Mouse (Mus musculus) cerebellum, postnatal 4 days (tissue): ENCODE results near the gene Bmp8b.
"Not testable (repeated sequence)": the region's sequence is repeated elsewhere in the genome, so short reads cannot be mapped to it uniquely, and the experiment has no call there.

ENCODE experiments used
- DNase-seq, 2 experiments: peaks; one replicate each; pipeline ENCODE4 v3.0.0; 2022; ENCODE audit warnings: low spot score in 2 of 2, mixed read lengths in 1 of 2

The Bmp8b gene

DNA sequence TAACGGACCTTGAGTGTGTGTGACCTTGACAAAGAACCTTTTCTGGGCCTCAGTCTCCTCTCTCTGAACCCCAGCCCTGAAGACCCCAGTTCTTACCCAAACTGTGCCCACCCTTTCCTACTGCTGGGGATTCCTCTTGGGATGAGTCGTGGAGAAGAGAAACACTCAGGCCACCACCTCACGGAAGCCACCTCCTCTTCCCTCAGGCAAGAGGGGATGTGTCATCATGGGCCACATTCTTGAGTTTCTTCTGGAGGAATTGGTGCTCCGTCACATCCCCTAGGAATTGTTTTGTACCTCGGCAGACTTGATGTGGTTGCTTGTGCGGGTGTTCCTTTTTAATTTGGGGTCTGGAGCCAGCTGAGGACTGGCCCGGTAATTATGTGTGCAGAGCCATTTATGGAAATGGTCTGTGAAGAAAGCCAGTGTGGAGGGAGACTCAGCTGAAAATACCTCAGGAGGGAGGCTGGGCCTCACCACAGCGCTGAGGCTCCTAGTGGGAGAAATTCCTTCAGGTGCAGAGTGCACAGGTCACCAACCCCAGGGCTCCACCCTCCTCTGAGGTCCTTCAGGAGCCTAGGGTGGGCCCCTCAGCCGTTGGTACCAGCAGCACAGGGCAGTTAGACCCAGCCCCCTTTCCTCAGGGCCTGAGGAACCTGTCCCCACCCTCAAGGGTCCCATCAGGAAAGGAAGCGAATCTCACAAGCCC is 6.5 kb downstream of the Bmp8b start:
- DNase-seq, result not testable (repeated sequence)

DNA sequence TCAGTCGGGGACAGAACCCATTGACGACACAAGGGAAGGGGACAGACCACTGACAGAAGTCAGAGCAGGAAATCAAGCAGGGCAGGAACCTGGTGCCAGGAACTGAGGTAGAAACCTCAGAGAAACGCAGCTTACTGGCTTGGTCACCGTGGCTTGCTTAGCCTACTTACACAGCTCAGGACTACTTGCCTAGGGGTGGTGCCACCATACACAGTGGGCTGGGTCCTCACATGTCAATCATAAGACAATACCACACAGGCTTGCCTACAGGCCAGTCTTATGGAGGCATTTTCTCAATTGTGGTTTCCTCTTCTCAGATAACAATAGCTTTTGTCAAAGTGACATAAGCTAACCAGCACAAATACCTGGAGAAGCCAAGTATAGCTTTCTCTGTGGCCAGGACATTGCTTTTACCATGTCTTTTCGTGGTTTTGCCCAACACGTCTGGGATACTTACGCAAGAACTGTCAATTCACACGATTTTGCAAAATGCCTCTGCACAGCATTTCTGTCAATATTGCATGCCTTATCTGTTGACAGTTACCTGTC is 7.3 kb downstream of the Bmp8b start:
- DNase-seq, result no peak

GRCm38 (mm10) chr4:123114651-123115050 is 9.7 kb downstream of the Bmp8b start:
- DNase-seq, result not testable (repeated sequence)

DNA sequence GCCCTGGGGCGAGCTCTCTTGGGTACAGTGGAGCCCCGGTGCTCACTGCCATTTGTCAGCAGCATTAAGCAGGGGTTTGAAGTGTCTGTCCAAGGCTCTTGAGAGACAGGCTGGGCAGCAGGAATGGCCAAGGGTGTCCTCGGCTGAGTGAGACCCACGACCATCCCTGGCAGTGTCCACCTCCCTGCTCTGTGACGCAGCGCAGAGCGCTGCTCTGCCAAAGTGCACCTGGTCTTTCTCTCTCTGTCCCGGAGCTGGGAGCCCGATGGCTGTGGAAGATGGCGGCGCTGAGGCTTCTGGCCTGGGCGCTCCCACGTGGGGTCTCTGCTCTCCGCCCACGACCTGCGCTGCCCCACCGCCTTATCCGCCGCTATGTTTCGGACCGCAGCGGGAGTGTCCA is 11.0 kb downstream of the Bmp8b start, which contains the start of gene Oxct2b:
Gene Oxct2b, plus strand, starts transcription at position 256 of the 400 bp plus-strand sequence.
- no peak for DNase-seq

GRCm38 (mm10) chr4:123116640-123117039 is 11.7 kb downstream of the Bmp8b start:
- DNase-seq, result not testable (repeated sequence)

- DNase-seq, result no peak
Observed at GRCm38 (mm10) chr4:123121286-123121685, 16.3 kb downstream of the Bmp8b start.

- no peak for DNase-seq
Observed at GRCm38 (mm10) chr4:123126626-123127025, 21.7 kb downstream of the Bmp8b start.

GRCm38 (mm10) chr4:123127051-123127450 is 22.1 kb downstream of the Bmp8b start:
- DNase-seq, result no peak

DNA sequence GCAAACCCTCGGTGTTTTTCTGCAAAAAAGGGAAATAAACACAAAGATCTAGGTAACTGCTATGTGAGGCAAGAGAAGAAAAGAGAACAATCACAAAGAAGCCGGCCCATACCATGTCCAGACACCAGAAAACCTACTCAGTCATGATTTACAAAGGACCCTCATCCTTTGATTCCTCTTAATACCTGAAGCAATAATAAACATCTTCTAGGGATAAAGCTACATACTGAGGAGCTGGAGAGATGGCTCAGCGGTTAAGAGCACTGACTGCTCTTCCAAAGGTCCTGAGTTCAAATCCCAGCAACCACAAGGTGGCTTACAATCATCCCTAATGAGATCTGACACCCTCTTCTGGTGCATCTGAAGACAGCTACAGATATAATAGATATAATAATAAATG is 32.6 kb downstream of the Bmp8b start:
- no peak for DNase-seq

- peak; percentile 40 to 80 for DNase-seq
Observed at GRCm38 (mm10) chr4:123139513-123140154, 34.7 kb downstream of the Bmp8b start, which contains the start of gene Ppie. Ppie (minus strand) TSS chr4:123139951.

GRCm38 (mm10) chr4:123147446-123148150 is 42.6 kb downstream of the Bmp8b start:
- no peak for DNase-seq

DNA sequence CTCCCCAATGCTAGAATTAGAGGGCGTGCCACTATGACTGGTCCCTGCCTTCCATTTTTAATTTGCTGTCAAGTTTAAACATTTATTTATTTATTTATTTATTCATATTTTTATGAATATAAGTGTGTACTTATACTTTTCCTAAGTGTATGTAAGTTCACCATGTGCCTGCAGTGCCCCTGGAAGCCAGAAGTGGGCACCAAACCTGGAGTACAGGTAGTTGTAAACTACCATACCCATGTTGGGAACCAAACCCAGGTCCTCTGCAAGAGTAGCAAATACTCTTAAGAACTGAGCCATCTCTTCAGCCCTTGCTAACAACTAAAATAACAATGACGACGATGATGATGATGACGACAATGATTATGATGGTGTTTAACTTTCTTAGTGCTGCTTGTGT is 47.0 kb downstream of the Bmp8b start:
- DNase-seq, result no peak

DNA sequence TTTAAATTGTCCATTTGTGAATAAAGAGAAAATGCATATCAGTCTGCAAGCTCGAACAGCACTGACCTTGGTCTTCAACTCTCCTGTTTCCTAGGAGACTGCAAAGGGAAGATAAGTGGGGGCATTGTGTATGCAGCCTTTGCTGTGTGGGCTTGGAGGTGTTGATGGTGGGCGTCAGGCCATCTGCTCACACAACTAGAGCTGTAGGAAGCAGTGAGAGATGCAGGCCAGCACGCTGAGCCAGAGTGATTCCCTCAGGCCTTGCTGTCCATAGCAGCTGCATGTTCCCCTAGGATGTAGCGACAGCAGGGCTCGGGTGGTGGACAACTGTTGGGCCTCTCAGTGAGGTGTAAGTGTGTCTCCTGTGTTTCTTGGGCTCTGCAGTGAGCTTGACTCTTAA is 48.0 kb downstream of the Bmp8b start:
- DNase-seq, result no peak

- DNase-seq, result no peak
Observed at GRCm38 (mm10) chr4:123155004-123155403, 50.0 kb downstream of the Bmp8b start.

GRCm38 (mm10) chr4:123155427-123155826 is 50.5 kb downstream of the Bmp8b start:
- DNase-seq, result no peak

DNA sequence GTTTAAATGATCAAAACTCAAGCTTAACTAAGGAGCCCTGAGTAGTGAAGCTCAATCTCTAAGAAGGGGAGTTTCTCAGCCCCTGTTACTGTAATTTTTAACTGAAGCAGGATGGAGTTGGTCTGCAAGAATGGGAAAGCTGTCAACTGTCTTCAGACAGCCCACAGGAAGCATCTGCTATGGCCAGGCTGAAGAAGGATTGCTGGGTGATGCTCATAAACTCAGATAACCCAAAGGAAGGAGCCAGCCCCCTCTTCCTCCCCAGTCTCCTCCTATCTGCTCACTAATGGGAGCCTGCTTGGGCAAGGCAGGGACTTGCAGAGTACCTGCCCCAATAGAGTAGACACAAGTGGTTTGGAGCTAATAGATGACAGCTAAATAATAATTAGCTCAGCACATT is 50.9 kb downstream of the Bmp8b start:
- no peak for DNase-seq

GRCm38 (mm10) chr4:123160571-123160970 is 55.6 kb downstream of the Bmp8b start:
- no peak for DNase-seq

DNA sequence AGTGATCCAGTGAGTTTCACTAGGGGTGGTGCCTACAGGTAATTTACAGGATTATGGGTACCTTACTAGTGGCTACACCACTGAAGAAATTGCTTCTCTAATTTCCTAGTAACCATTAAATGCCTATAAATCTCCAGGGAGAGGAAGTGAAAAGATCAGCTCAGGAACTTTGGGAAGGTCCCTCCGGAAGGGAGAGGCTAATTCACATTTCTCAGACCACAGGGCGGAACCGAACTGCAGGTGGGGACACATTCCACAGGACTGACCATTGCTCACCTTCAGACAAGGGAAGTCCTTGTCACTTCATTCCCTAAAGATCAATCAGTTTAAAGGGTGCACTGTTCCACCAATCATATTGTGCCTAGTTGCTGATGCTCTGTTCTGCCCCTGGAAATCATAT is 56.3 kb downstream of the Bmp8b start:
- not testable (repeated sequence) for DNase-seq

GRCm38 (mm10) chr4:123162305-123162917 is 57.4 kb downstream of the Bmp8b start:
- DNase-seq, result no peak

DNA sequence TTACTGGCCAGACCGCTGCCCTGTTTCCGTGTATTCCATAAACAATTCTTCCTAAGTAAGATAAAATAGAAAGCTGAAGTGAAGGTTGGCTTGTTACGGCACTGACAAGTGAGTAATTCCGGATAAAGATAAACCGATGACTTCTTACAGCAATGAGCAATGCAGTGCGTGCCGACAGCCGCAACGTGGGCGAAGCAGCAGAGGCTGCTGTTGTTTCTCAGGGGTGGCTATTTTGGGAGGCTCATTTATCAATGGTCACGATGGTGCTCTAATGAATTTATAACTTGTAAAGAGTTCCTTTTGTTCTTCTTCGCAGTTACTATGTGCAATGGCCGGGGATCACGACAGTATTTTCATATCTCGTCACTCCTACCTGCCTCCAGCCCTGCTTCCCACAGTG is 59.2 kb downstream of the Bmp8b start:
- DNase-seq, result no peak

DNA sequence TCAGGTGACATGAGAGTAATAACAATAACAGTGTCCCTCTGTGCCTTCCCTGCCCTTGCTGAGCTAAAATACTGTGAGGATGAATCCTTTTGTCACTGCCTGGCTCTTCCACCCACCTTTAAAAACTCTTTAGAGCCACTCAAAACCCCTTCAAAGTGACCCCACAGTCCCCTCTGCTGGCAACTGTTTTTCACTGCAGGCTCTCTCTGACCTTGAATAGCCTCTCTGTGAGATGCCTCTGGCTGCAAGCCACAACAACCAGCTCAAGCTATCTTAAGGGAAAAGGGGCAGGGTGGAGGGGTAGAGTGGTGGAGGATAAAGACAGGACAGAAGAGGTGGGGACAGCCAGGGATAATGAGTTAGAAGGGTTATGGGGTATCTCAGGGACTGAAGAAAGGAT is 66.8 kb downstream of the Bmp8b start:
- DNase-seq, result no peak
